Mouse (Mus musculus) liver, postnatal 0 days (tissue): ENCODE results near the gene Lgi1. TPM values are rescaled to one million over a fixed set of nuclear protein-coding genes. Genes with fewer than 3 reads are reported as not detected.

Experiments
- ATAC-seq: fragments of 200-750 bp; cut with Nextera tagmentation; 2 replicates; pipeline ENCODE4 v1.8.0; 2017; ENCODE audit warnings: mild to moderate bottlenecking, moderate library complexity
- DNase-seq: peaks from one replicate; pipeline ENCODE4 v3.0.0-alpha.2; 2016
- H3K27ac ChIP-seq: fragments of 300-500 bp; sonication (generic); 2 replicates; pipeline ENCODE4 v1.5.1; 2014; ENCODE audit warnings: antibody characterized with exemption, moderate library complexity, mild to moderate bottlenecking, low read depth
- H3K27me3 ChIP-seq: fragments of 300-500 bp; sonication (generic); 2 replicates; pipeline ENCODE4 v1.6.1; 2014; ENCODE audit warnings: low read length, control low read depth, mixed read lengths; ENCODE audit not compliant: insufficient read depth
- H3K36me3 ChIP-seq: fragments of 300-500 bp; sonication (generic); replicated peaks from 2 replicates; pipeline ENCODE4 v1.6.1; 2014; ENCODE audit warnings: mild to moderate bottlenecking, control low read depth, low read length, moderate library complexity, mixed read lengths; ENCODE audit not compliant: insufficient read depth
- H3K4me1 ChIP-seq: fragments of 300-500 bp; sonication (generic); 2 replicates; pipeline ENCODE4 v1.6.1; 2014; ENCODE audit warnings: antibody characterized with exemption, mild to moderate bottlenecking, control low read depth; ENCODE audit not compliant: insufficient read depth
- H3K4me2 ChIP-seq: fragments of 300-500 bp; sonication (generic); 2 replicates; pipeline ENCODE4 v1.6.1; 2014; ENCODE audit warnings: low read depth, mild to moderate bottlenecking, low read length, moderate library complexity, mixed read lengths
- H3K4me3 ChIP-seq: fragments of 300-500 bp; sonication (generic); 2 replicates; pipeline ENCODE4 v1.5.1; 2014; ENCODE audit warnings: low read depth, low read length
- H3K9ac ChIP-seq: fragments of 300-500 bp; sonication (generic); replicated peaks from 2 replicates; pipeline ENCODE4 v1.6.1; 2014; ENCODE audit warnings: mild to moderate bottlenecking, moderate library complexity
- H3K9me3 ChIP-seq: fragments of 300-500 bp; sonication (generic); 2 replicates; pipeline ENCODE4 v1.6.1; 2016; ENCODE audit warnings: mild to moderate bottlenecking, control low read depth, low read length, mixed read lengths
- CTCF ChIP-seq: sonication (generic); IDR thresholded peaks from 2 replicates; pipeline ENCODE4 v1.5.1; 2016; ENCODE audit warnings: antibody characterized with exemption, low read depth
- EP300 ChIP-seq: IDR thresholded peaks from 2 replicates; pipeline ENCODE4 v1.6.1; 2016; ENCODE audit warnings: antibody characterized with exemption, low read depth, mild to moderate bottlenecking
- WGBS: fragments of 180-500 bp; shearing (Covaris S2); extraction: QIAGEN DNeasy Blood & Tissue Kit; methylation state at CpG from one replicate; pipeline ENCODE4 v1.1.7; 2014; ENCODE audit not compliant: insufficient replicate concordance; 5-methylcytosine and 5-hydroxymethylcytosine counted together
- polyA plus RNA-seq: library from polyadenylated mRNA; unstranded; fragments of >200 nt; fragmentation: Nextera tagmentation; extraction: Ambion mirVana; gene quantifications from 2 replicates; pipeline ENCODE4 v1.2.1, GENCODE M21; 2015

Gene Lgi1
- polyA plus RNA-seq, result 0.12 TPM in 1 of 2 replicates, not detected in the other

DNA sequence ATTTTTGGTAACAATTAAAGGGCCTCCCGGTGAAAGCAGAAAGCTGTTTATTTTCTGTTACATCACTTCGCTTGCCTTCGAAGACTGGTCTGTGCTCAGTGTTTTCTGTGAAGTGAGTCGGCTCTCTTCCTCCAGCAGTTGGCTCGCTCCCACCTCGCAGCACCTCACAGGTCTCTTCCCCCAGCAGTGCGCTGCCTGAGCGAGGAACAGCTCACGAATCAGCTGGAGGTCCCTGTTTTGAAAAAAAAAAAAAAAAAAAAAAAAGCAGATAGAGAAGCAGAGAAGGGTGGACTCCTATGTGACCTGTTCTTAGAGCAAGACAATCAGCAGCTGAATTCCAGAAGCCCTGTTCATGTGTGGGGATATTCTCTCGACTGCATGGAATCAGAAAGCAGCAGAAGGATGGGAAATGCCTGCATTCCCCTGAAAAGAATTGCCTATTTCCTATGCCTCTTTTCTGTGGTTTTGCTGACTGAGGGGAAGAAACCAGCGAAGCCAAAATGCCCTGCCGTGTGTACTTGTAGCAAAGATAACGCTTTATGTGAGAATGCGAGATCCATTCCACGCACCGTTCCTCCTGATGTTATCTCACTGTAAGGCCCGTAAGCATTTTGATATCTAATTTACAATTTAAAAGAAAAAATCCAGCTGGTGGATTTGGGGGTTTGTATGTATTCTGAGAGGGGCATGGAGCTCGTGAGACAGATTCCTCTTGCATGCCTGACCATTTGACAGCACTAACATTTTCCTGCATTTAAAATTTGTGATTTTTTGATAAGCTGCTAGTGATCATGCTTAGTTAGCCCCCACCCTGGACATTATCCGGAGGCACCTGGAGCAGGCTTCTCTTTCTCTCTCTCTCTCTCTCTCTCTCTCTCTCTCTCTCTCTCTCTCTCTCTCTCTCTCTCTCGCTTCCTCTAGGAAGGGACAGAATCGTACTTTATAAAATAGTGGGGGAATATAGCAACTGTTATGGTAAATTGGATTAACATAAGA, at the start of gene Lgi1:
Gene Lgi1, plus strand, starts transcription at position 32 of the 996 bp plus-strand sequence.
- Histone ChIP-seq H3K27ac (no peak within 1 kb of the TSS), H3K9me3 (no peaks in the 10 kb centered on the region), H3K4me1 (no peaks in the 10 kb centered on the region), H3K4me2 (no peak within 1 kb of the TSS), H3K4me3 (no peak within 1 kb of the TSS), H3K27me3 (peaks cover 17% of the 10 kb centered on the region; the same call in 1 of the 2 replicates), H3K9ac (no peak within 1 kb of the TSS; the same call in 1 of the 2 replicates), H3K36me3 (no peaks in the 10 kb centered on the region)
- TF ChIP-seq CTCF (no peak), EP300 (no peak)
- ATAC-seq, result no peak
- no peak for DNase-seq
- WGBS, result 15% methylated on average over 21 of the region's 21 CpGs

DNA sequence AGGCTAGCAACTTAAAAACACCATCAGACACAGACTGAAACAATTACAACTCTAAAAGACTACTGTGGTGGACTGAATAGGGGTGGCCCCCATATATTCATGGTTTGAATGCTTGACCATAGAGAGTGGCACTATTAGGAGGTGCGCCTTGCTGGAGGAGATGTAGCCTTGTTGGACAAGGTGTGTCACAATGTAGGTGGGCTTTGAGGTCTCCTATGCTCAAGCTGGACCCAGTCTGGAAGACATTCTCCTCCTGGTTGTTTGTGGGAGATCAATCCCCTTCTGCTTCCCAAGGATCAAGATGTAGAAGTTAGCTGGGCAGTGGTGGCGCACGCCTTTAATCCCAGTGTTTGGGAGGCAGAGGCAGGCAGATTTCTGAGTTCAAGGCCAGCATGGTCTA, 46.6 kb upstream of the Lgi1 start:
- WGBS, result 83% methylated on average over 3 of the region's 3 CpGs
- no peak for DNase-seq
- Histone ChIP-seq H3K4me2 (no peak overlapping the region), H3K9me3 (no peaks in the 10 kb centered on the region), H3K36me3 (peaks cover 6% of the 10 kb centered on the region; the same call in 1 of the 2 replicates), H3K27ac (no peak overlapping the region), H3K4me3 (no peak overlapping the region), H3K9ac (no peak overlapping the region), H3K27me3 (no peaks in the 10 kb centered on the region), H3K4me1 (no peaks in the 10 kb centered on the region)
- ATAC-seq, result no peak
- TF ChIP-seq EP300, result no peak
- no peak for TF ChIP-seq CTCF

DNA sequence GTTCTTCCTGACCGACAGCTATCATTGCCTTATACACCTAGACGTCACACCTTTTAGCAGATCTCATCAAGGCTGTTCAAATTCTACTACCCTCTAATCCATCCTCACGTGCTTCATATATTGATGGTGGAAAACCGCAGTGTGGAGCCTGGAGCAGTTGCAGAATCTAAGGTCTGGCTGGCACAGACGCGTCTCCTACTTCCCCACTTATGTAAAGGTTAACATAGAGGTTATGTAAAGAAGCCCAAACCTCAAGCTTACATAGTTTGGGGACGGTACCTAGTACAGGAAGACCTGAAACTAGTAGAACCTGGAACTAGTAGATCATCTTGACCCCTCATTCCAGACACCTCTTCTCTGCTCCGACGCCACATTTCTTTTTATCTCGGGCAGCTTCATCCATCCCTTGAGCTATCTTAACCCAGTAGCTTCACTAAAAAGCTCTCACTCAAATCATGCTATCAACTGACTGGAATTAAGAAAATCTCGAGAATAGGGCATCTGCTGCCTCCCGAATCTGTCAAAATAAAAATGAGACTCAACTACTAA, 40.9 kb upstream of the Lgi1 start:
- Histone ChIP-seq H3K36me3 (peaks cover 6% of the 10 kb centered on the region; the same call in 1 of the 2 replicates), H3K4me3 (peak overlapping the region; percentile 62), H3K27me3 (no peaks in the 10 kb centered on the region), H3K4me2 (peak overlapping the region; percentile 81), H3K4me1 (no peaks in the 10 kb centered on the region), H3K9ac (peak overlapping the region; percentile 65), H3K27ac (peak overlapping the region; percentile 66), H3K9me3 (no peaks in the 10 kb centered on the region)
- WGBS, result 9% methylated on average over 12 of the region's 12 CpGs
- DNase-seq (no peak), ATAC-seq (peak; percentile 24)
- TF ChIP-seq EP300 (no peak), CTCF (no peak)

DNA sequence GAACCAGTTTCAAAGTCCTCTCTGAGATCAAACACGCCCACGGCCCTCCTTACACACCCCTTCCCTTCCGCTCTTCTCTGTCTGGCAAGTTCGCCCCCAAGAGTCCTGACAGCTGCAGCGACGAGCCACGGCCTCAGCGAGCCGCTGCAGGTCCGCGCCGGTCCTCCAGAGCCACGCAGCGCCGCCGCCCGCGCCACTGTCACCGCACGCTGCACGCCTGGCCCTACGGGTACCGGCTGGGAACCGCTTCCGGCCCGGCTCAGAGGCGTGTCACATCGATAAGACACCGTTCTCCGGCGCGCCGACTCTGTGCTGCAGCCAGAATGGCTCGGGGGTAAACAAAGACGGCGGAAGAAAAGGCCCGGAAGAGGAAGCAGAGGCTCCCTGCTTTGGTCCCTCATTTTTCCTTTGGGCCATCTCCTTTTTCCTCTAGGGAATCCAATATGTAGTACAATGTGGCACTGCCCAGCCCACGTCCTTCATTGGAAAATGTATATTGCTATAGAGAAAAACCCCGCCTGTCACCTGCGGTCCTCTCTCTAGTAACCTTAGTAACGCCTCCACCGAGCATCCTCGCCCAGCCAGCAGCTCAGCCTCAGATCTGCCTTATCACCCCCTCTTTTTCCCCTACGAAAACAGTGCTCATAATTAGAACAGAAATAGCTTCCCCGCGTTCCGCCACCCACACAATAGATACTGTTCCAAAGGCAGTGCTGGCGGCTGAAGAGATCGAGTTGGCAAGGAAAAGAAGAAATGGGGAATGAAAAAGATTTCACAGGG, 40.2 kb upstream of the Lgi1 start, which contains the start of gene Fra10ac1:
Gene Fra10ac1, minus strand, starts transcription at position 252 of the 780 bp plus-strand sequence.
- H3K9ac ChIP-seq, result peak within 1 kb of the TSS; percentile 65

DNA sequence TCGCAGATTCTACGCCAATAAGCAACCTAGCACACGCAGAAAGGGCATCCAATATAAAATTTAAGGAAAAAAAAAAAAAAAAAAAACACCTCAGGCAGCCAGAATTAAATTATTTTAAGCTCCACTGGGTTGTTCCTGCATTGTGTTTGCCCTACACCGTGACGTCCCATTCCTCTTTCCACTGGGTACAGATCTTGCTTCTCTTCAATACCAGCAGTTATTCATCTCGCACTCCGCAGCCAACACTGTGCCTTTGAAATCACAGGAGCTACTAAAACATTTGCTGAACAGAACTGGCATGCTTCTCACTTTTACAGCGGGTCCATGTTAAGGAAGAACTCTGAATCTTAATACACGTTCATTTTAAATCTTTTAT, 39.7 kb upstream of the Lgi1 start:
- peak overlapping the region; percentile 81 for H3K4me2 ChIP-seq
- no peak for TF ChIP-seq EP300
- no peak for TF ChIP-seq CTCF
- no peaks in the 10 kb centered on the region for H3K4me1 ChIP-seq
- peak overlapping the region; percentile 62 for H3K4me3 ChIP-seq
- no peaks in the 10 kb centered on the region for H3K27me3 ChIP-seq
- H3K9ac ChIP-seq, result no peak overlapping the region
- H3K36me3 ChIP-seq, result peaks cover under 1% of the 10 kb centered on the region; the same call in 1 of the 2 replicates
- no peaks in the 10 kb centered on the region for H3K9me3 ChIP-seq
- H3K27ac ChIP-seq, result no peak overlapping the region
- DNase-seq, result no peak
- 24% methylated on average over 9 of the region's 9 CpGs for WGBS
- ATAC-seq, result no peak

More for the DNA sequence above, 40.2 kb upstream of the Lgi1 start, which contains the start of gene Fra10ac1:
- Histone ChIP-seq H3K27ac (peak within 1 kb of the TSS; percentile 66), H3K9me3 (no peaks in the 10 kb centered on the region), H3K4me3 (peak within 1 kb of the TSS; percentile 62), H3K27me3 (no peaks in the 10 kb centered on the region), H3K4me2 (peak within 1 kb of the TSS; percentile 81), H3K4me1 (no peaks in the 10 kb centered on the region), H3K36me3 (peaks cover 3% of the 10 kb centered on the region; the same call in 1 of the 2 replicates)
- TF ChIP-seq CTCF, result peak; percentile 60
- no peak for TF ChIP-seq EP300
- DNase-seq (peak; percentile 90), ATAC-seq (peak; percentile 99)
- under 1% methylated on average over 49 of the region's 49 CpGs for WGBS

DNA sequence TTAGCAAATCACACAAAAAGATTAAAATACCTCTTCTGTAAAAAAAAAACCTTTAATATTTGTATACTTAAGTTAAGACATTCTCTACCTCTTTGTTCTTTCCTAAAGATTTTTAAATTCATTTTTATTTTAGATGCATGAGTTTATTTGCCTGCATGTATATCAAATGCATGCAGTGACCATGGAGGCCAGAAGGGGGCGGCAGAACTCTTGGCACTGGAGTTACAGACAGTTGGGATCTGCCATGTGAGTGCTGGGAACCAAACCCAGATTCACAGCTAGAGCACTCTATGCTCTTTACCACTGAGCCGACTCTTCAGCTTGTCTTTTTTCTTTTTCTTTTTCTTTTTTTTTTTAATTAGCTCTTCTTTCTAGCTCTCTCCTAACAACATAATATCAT, 35.6 kb upstream of the Lgi1 start:
- no peaks in the 10 kb centered on the region for H3K36me3 ChIP-seq
- H3K4me1 ChIP-seq, result no peaks in the 10 kb centered on the region
- H3K4me2 ChIP-seq, result no peak overlapping the region
- H3K9ac ChIP-seq, result no peak overlapping the region
- DNase-seq (no peak), ATAC-seq (no peak)
- H3K27ac ChIP-seq, result no peak overlapping the region
- WGBS, result 40% methylated on average over 2 of the region's 2 CpGs
- TF ChIP-seq EP300 (no peak), CTCF (peak; percentile 43)
- H3K9me3 ChIP-seq, result no peaks in the 10 kb centered on the region
- no peak overlapping the region for H3K4me3 ChIP-seq
- H3K27me3 ChIP-seq, result no peaks in the 10 kb centered on the region
